Mouse (Mus musculus) stomach, postnatal 0 days (tissue): Measurements from ENCODE around the gene Nrcam. TPM values are rescaled to one million over a fixed set of nuclear protein-coding genes. Genes with fewer than 3 reads are reported as not detected.

ENCODE experiments used
- ATAC-seq: fragments of 200-750 bp; cut with Nextera tagmentation; 2 replicates; pipeline ENCODE4 v1.8.0; 2017; ENCODE audit not compliant: low FRiP score, low TSS enrichment
- DNase-seq: peaks from one replicate; pipeline ENCODE4 v3.0.0-alpha.2; 2016; ENCODE audit warnings: low spot score
- H3K27ac ChIP-seq: fragments of 300-500 bp; sonication (generic); replicated peaks from 2 replicates; pipeline ENCODE4 v1.5.1; 2014; ENCODE audit warnings: mild to moderate bottlenecking, control low read depth
- H3K27me3 ChIP-seq: fragments of 300-500 bp; sonication (generic); 2 replicates; pipeline ENCODE4 v1.6.1; 2014; ENCODE audit warnings: low read length; ENCODE audit not compliant: control insufficient read depth, insufficient read depth
- H3K36me3 ChIP-seq: fragments of 300-500 bp; sonication (generic); 2 replicates; pipeline ENCODE4 v1.6.1; 2014; ENCODE audit warnings: low read length, mixed read lengths; ENCODE audit not compliant: control insufficient read depth, insufficient read depth
- H3K4me1 ChIP-seq: fragments of 300-500 bp; sonication (generic); replicated peaks from 2 replicates; pipeline ENCODE4 v1.6.1; 2014; ENCODE audit warnings: antibody characterized with exemption; ENCODE audit not compliant: control insufficient read depth, insufficient read depth
- H3K4me2 ChIP-seq: fragments of 300-500 bp; sonication (generic); replicated peaks from 2 replicates; pipeline ENCODE4 v1.6.1; 2014; ENCODE audit warnings: low read depth, mild to moderate bottlenecking, control low read depth, moderate library complexity
- H3K4me3 ChIP-seq: fragments of 300-500 bp; sonication (generic); 2 replicates; pipeline ENCODE4 v1.5.1; 2014; ENCODE audit warnings: low read depth, low read length, control low read depth
- H3K9ac ChIP-seq: fragments of 300-500 bp; sonication (generic); 2 replicates; pipeline ENCODE4 v1.6.1; 2014; ENCODE audit warnings: mild to moderate bottlenecking, low read length, control low read depth, mixed read lengths
- H3K9me3 ChIP-seq: fragments of 300-500 bp; sonication (generic); 2 replicates; pipeline ENCODE4 v1.6.1; 2016; ENCODE audit warnings: low read length; ENCODE audit not compliant: control insufficient read depth
- CTCF ChIP-seq: IDR thresholded peaks from 2 replicates; pipeline ENCODE4 v1.5.1; 2016; ENCODE audit warnings: antibody characterized with exemption, low read depth, mild to moderate bottlenecking, moderate library complexity
- EP300 ChIP-seq: optimal IDR thresholded peaks from 2 replicates; pipeline ENCODE3; 2016; ENCODE audit warnings: antibody characterized with exemption
- WGBS: fragments of 180-500 bp; shearing (Covaris S2); extraction: QIAGEN DNeasy Blood & Tissue Kit; methylation state at CpG from one replicate; pipeline ENCODE4 v1.1.7; 2014; 5-methylcytosine and 5-hydroxymethylcytosine counted together
- polyA plus RNA-seq: library from polyadenylated mRNA; unstranded; fragments of >200 nt; fragmentation: Nextera tagmentation; extraction: Ambion mirVana; gene quantifications from 2 replicates; pipeline ENCODE4 v1.2.1, GENCODE M21; 2015

Nrcam gene
- polyA plus RNA-seq, 1 experiment from 2014 or later, result 1.2 TPM

DNA sequence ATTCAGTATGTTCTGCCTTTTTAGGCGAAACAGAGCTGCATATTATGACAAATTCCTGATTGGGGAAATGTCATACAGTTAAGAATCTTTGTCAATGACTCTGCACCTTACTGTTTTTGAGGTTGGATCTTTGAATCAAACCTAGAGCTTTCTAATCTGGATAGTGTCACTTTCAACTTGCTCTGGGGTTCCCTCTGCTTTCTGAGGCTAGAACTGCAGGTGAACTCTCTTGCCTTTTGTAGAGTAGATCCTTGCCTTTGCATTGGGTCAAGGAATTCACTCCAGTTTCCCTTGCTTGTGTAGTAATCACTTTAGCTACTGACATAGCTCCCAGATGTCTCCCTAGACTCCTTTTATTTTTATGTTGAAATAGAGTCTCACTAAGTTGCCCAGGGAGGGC is 123.1 kb downstream of the Nrcam start:
- TF ChIP-seq EP300, result no peak
- TF ChIP-seq CTCF, result peak; percentile 40
- ATAC-seq (no peak), DNase-seq (no peak)
- Histone ChIP-seq H3K4me1 (no peaks in the 10 kb centered on the region), H3K9me3 (no peaks in the 10 kb centered on the region), H3K4me3 (no peak overlapping the region), H3K9ac (no peak overlapping the region), H3K4me2 (no peak overlapping the region), H3K36me3 (no peaks in the 10 kb centered on the region), H3K27me3 (no peaks in the 10 kb centered on the region), H3K27ac (no peak overlapping the region)
- 51% methylated on average over 1 of the region's 1 CpGs for WGBS

GRCm38 (mm10) chr12:44453791-44454190 is 125.1 kb downstream of the Nrcam start:
- TF ChIP-seq EP300, result no peak
- TF ChIP-seq CTCF, result no peak
- no peaks in the 10 kb centered on the region for H3K36me3 ChIP-seq
- WGBS, result 86% methylated on average over 4 of the region's 4 CpGs

GRCm38 (mm10) chr12:44457961-44458360 is 129.3 kb downstream of the Nrcam start:
- Histone ChIP-seq H3K4me2 (no peak overlapping the region), H3K27me3 (no peaks in the 10 kb centered on the region), H3K4me1 (no peaks in the 10 kb centered on the region), H3K9me3 (no peaks in the 10 kb centered on the region), H3K36me3 (no peaks in the 10 kb centered on the region), H3K9ac (no peak overlapping the region), H3K4me3 (no peak overlapping the region), H3K27ac (no peak overlapping the region)
- ATAC-seq, result no peak
- DNase-seq, result no peak
- 66% methylated on average over 4 of the region's 4 CpGs for WGBS
- TF ChIP-seq CTCF (no peak), EP300 (no peak)

More at GRCm38 (mm10) chr12:44453791-44454190, 125.1 kb downstream of the Nrcam start:
- Histone ChIP-seq H3K4me1 (no peaks in the 10 kb centered on the region), H3K4me2 (no peak overlapping the region), H3K4me3 (no peak overlapping the region), H3K9ac (no peak overlapping the region), H3K9me3 (no peaks in the 10 kb centered on the region), H3K27ac (no peak overlapping the region), H3K27me3 (no peaks in the 10 kb centered on the region)
- no peak for DNase-seq
- no peak for ATAC-seq

- Histone ChIP-seq H3K4me1 (no peaks in the 10 kb centered on the region), H3K9me3 (no peaks in the 10 kb centered on the region), H3K4me3 (no peak overlapping the region), H3K9ac (no peak overlapping the region), H3K4me2 (no peak overlapping the region), H3K27me3 (no peaks in the 10 kb centered on the region), H3K27ac (no peak overlapping the region), H3K36me3 (no peaks in the 10 kb centered on the region)
- TF ChIP-seq CTCF (no peak), EP300 (no peak)
- DNase-seq (no peak), ATAC-seq (no peak)
- WGBS, result 61% methylated on average over 4 of the region's 4 CpGs
Observed at GRCm38 (mm10) chr12:44462436-44462835, 133.8 kb downstream of the Nrcam start.

DNA sequence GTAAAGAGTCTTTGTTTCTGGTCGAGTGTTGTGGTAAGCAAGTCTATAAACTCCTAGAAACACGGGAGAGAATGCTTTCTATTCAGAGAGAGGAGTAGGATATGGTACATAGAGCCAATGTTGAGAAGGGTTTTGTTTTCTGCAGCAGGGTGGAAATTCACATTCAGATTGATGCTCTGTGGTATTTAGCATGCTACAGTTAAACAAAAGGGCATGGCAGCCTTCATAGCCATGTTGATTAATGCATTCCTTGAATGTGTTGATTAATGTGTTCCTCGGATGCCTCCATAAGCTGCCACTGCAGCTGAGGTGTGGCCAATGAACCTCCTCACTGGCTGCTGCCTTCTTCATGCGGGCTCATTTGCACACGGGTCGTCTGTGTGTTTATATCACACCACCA is 134.3 kb downstream of the Nrcam start:
- no peak for DNase-seq
- Histone ChIP-seq H3K4me2 (no peak overlapping the region), H3K36me3 (no peaks in the 10 kb centered on the region), H3K27me3 (no peaks in the 10 kb centered on the region), H3K9ac (no peak overlapping the region), H3K4me3 (no peak overlapping the region), H3K27ac (no peak overlapping the region), H3K4me1 (no peaks in the 10 kb centered on the region), H3K9me3 (no peaks in the 10 kb centered on the region)
- WGBS, result 39% methylated on average over 6 of the region's 6 CpGs
- TF ChIP-seq CTCF (no peak), EP300 (no peak)
- ATAC-seq, result no peak

DNA sequence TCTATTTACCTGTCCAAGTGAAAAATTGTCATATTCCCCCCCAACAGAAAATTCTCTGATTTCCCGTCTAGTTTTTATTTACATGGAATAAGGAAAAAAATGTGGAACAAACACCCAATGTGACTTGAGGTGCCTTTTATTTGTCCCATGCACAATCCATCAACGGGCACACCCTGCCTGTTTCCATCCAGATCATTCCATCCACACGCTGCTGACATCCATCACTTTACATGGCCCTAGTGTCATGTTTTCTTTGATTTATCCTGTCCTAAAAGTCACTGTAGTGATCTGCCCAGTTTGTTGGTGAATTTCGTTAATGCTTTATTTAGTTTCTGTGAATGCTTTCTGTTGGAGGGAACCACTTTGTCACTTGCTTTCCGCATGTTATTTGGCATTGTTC is 142.4 kb downstream of the Nrcam start:
- TF ChIP-seq EP300 (no peak), CTCF (no peak)
- WGBS, result 64% methylated on average over 5 of the region's 5 CpGs

More for the DNA sequence above, 142.4 kb downstream of the Nrcam start:
- Histone ChIP-seq H3K36me3 (no peaks in the 10 kb centered on the region), H3K27ac (no peak overlapping the region), H3K9ac (no peak overlapping the region), H3K4me3 (no peak overlapping the region), H3K9me3 (no peaks in the 10 kb centered on the region), H3K4me1 (no peaks in the 10 kb centered on the region), H3K27me3 (no peaks in the 10 kb centered on the region), H3K4me2 (no peak overlapping the region)
- ATAC-seq (no peak), DNase-seq (no peak)
